Mouse (Mus musculus) embryo, embryonic 11.5 days (tissue): ENCODE results near the gene AA467197.

Source experiments
- DNase-seq: peaks from one replicate; pipeline ENCODE4 v3.0.0-alpha.2; 2012; ENCODE audit warnings: low read depth, low spot score

Gene AA467197

GRCm38 (mm10) chr2:122636686-122637085, at the start of gene AA467197:
AA467197 (plus strand) TSS chr2:122636986.
- no peak for DNase-seq

- DNase-seq: no peak
Observed at GRCm38 (mm10) chr2:122587861-122588519, 48.8 kb upstream of the AA467197 start.

GRCm38 (mm10) chr2:122590351-122590750, 46.4 kb upstream of the AA467197 start:
- no peak for DNase-seq

GRCm38 (mm10) chr2:122591213-122591612, 45.6 kb upstream of the AA467197 start:
- DNase-seq: no peak

GRCm38 (mm10) chr2:122595461-122595860, 41.3 kb upstream of the AA467197 start:
- DNase-seq: no peak

- DNase-seq: no peak
Observed at GRCm38 (mm10) chr2:122599736-122600135, 37.0 kb upstream of the AA467197 start.

GRCm38 (mm10) chr2:122601354-122601753, 35.4 kb upstream of the AA467197 start:
- no peak for DNase-seq

GRCm38 (mm10) chr2:122605829-122606228, 31.0 kb upstream of the AA467197 start:
- no peak for DNase-seq

- no peak for DNase-seq
Observed at GRCm38 (mm10) chr2:122608820-122609219, 28.0 kb upstream of the AA467197 start.

- DNase-seq: peak; percentile 51
Observed at GRCm38 (mm10) chr2:122610746-122611653, 25.8 kb upstream of the AA467197 start, which contains the start of gene Gatm. Gatm (minus strand) TSS chr2:122611303.

GRCm38 (mm10) chr2:122611654-122611973, 25.2 kb upstream of the AA467197 start:
- DNase-seq: no peak

- no peak for DNase-seq
Observed at GRCm38 (mm10) chr2:122616237-122616636, 20.5 kb upstream of the AA467197 start.

GRCm38 (mm10) chr2:122617792-122618191, 19.0 kb upstream of the AA467197 start:
- no peak for DNase-seq

GRCm38 (mm10) chr2:122618719-122619118, 18.1 kb upstream of the AA467197 start:
- DNase-seq: no peak

GRCm38 (mm10) chr2:122621337-122622110, 15.3 kb upstream of the AA467197 start:
- DNase-seq: no peak

GRCm38 (mm10) chr2:122625930-122626329, 10.9 kb upstream of the AA467197 start:
- DNase-seq: no peak

GRCm38 (mm10) chr2:122628976-122629375, 7.8 kb upstream of the AA467197 start:
- DNase-seq: peak; percentile 45

- no peak for DNase-seq
Observed at GRCm38 (mm10) chr2:122629871-122630270, 6.9 kb upstream of the AA467197 start.

- DNase-seq: peak; percentile 82
Observed at GRCm38 (mm10) chr2:122630465-122631225, 6.1 kb upstream of the AA467197 start.

GRCm38 (mm10) chr2:122631226-122631801, 5.5 kb upstream of the AA467197 start:
- peak; percentile 27 for DNase-seq

GRCm38 (mm10) chr2:122637526-122637997, 776 bp downstream of the AA467197 start:
- peak; percentile 43 for DNase-seq
